Mouse (Mus musculus) brain, embryonic 14.5 days (tissue): ENCODE measurements around the gene Alg5.

Source experiments
- CTCF ChIP-seq: fragments of 200-500 bp; IDR thresholded peaks from 2 replicates; pipeline ENCODE4 v1.5.1; 2012; ENCODE audit warnings: inconsistent platforms, mild to moderate bottlenecking, moderate library complexity, borderline replicate concordance; ENCODE audit not compliant: insufficient read depth, insufficient read length; ENCODE audit errors: extremely low read depth
- POLR2A ChIP-seq: fragments of 200-500 bp; IDR thresholded peaks from 2 replicates; pipeline ENCODE4 v1.6.1; 2012; ENCODE audit warnings: mild to moderate bottlenecking, inconsistent platforms, borderline replicate concordance; ENCODE audit not compliant: poor library complexity, insufficient read depth, insufficient read length, severe bottlenecking; ENCODE audit errors: extremely low read depth

DNA sequence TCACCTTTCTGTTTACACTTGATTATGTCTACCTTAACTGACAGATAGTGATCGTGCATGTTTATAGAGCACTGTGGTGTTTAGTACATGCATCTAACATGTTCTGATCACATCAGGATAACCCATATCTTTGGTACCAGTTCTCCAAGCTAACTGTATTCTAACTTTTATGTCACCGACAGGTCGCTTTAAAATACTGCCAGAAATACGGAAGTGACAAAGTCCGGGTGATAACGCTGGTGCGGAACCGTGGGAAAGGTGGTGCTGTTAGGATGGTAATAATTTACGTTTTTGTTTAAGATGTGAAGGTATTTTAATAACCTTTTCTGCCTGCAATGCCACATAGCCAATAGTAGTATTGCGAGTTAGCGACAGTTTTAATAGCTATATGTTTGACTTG is 6.6 kb downstream of the Alg5 start:
- no peak for TF ChIP-seq CTCF
- no peak for TF ChIP-seq POLR2A
